Comparison of ENCODE assay signal across 17 mouse cellular contexts in genomic region chr7:139706411-139707120, GRCm38 (mm10). TPM values are rescaled to one million over a fixed set of nuclear protein-coding genes. Genes with fewer than 3 reads are reported as not detected.
DNase-seq lines count a peak whose midpoint lies in the region; ATAC-seq and TF ChIP-seq lines count a peak whose summit lies in the region.
"Had no signal": no experiment of that assay in that cellular context is flagged by ENCODE, and none has a peak within 500 bp of the region (broad histone marks: within the 10 kb centered on the region; RNA-seq: fewer than 3 reads in every experiment).

No protein-coding gene starts in this region.

- DNase-seq in frontal cortex, postnatal 25 days (ENCODE audit: low spot score in 2 of 2): no peak
- peak; percentile 48 for DNase-seq in layer of hippocampus, adult 9-11 months
- peak; percentile 16 for DNase-seq in limb, embryonic 14.5 days (ENCODE audit: low spot score)
- DNase-seq in ovary, postnatal 14 days (ENCODE audit: low spot score): no peak
- DNase-seq in thymus, postnatal 14 days: no peak
- DNase-seq in kidney, adult 9 months: no peak
- DNase-seq: cerebellum, adult 9-10 months; lung, postnatal 4 days had no signal

- WGBS in embryonic facial prominence, embryonic 15.5 days: 44% methylated on average over 13 of the region's 13 CpGs
- WGBS in limb, embryonic 14.5 days: 41% methylated on average over 13 of the region's 13 CpGs

- H3K4me2 ChIP-seq in embryonic facial prominence, embryonic 15.5 days (replicated peaks): no peak overlapping the region
- no peak overlapping the region for H3K4me2 ChIP-seq in limb, embryonic 14.5 days (replicated peaks; ENCODE audit: low read depth, low read length, severe bottlenecking)
- H3K4me2 ChIP-seq: embryonic facial prominence, embryonic 12.5 days; forebrain, embryonic 12.5 days; liver, embryonic 15.5 days; midbrain, embryonic 15.5 days had no signal

- peak overlapping the region; percentile 11; the same call in 1 of the 2 replicates for H3K27ac ChIP-seq in embryonic facial prominence, embryonic 15.5 days (replicated peaks)
- no peak overlapping the region for H3K27ac ChIP-seq in limb, embryonic 14.5 days (replicated peaks; ENCODE audit: low read depth, low read length)
- H3K27ac ChIP-seq: embryonic facial prominence, embryonic 12.5 days; forebrain, embryonic 12.5 days; liver, embryonic 15.5 days; midbrain, embryonic 15.5 days had no signal

- no peak overlapping the region for H3K4me3 ChIP-seq in embryonic facial prominence, embryonic 15.5 days (replicated peaks)
- no peak overlapping the region for H3K4me3 ChIP-seq in limb, embryonic 14.5 days (replicated peaks; ENCODE audit: low read length)
- H3K4me3 ChIP-seq: embryonic facial prominence, embryonic 12.5 days; forebrain, embryonic 12.5 days; liver, embryonic 15.5 days; midbrain, embryonic 15.5 days had no signal

- TF ChIP-seq POLR2A in limb, embryonic 14.5 days (IDR thresholded peaks at IDR 0.05; ENCODE audit: borderline replicate concordance, extremely low read depth, insufficient read depth, insufficient read length): no peak

- peak; percentile 45 for ATAC-seq in frontal cortex, adult (ENCODE audit: low TSS enrichment)
- 0 out of 2 replicates have a peak, but pooled peaks have one; percentile 39 for ATAC-seq in embryonic facial prominence, embryonic 15.5 days (ENCODE audit: insufficient number of reproducible peaks, low FRiP score, low TSS enrichment, low read depth)
- ATAC-seq in limb, embryonic 14.5 days (ENCODE audit: low FRiP score, low read depth): no peak
- ATAC-seq: activated CD4-positive, CD25-positive, alpha-beta regulatory T cell, adult 4 months; intestine, postnatal 0 days; midbrain, embryonic 15.5 days had no signal

- H3K9me3 ChIP-seq in embryonic facial prominence, embryonic 15.5 days (replicated peaks): no peaks in the 10 kb centered on the region
- no peaks in the 10 kb centered on the region for H3K9me3 ChIP-seq in limb, embryonic 14.5 days (ENCODE audit: control insufficient read depth, low read length)
- H3K9me3 ChIP-seq: embryonic facial prominence, embryonic 12.5 days; forebrain, embryonic 12.5 days; liver, embryonic 15.5 days; midbrain, embryonic 15.5 days had no signal

- H3K36me3 ChIP-seq in embryonic facial prominence, embryonic 15.5 days: no peaks in the 10 kb centered on the region
- no peaks in the 10 kb centered on the region for H3K36me3 ChIP-seq in limb, embryonic 14.5 days (ENCODE audit: control insufficient read depth, insufficient read depth, low read length)
- H3K36me3 ChIP-seq: embryonic facial prominence, embryonic 12.5 days; forebrain, embryonic 12.5 days; liver, embryonic 15.5 days; midbrain, embryonic 15.5 days had no signal

- no peak overlapping the region for H3K9ac ChIP-seq in embryonic facial prominence, embryonic 15.5 days
- H3K9ac ChIP-seq in limb, embryonic 14.5 days (ENCODE audit: low read depth, low read length, severe bottlenecking): no peak overlapping the region
- H3K9ac ChIP-seq: embryonic facial prominence, embryonic 12.5 days; forebrain, embryonic 12.5 days; liver, embryonic 15.5 days; midbrain, embryonic 15.5 days had no signal

- peaks cover 3% of the 10 kb centered on the region; the same call in 1 of the 2 replicates for H3K27me3 ChIP-seq in embryonic facial prominence, embryonic 15.5 days
- no peaks in the 10 kb centered on the region for H3K27me3 ChIP-seq in limb, embryonic 14.5 days (ENCODE audit: control insufficient read depth, insufficient read depth, low read length)
- H3K27me3 ChIP-seq: embryonic facial prominence, embryonic 12.5 days; midbrain, embryonic 15.5 days had no signal

- H3K4me1 ChIP-seq in embryonic facial prominence, embryonic 15.5 days: no peaks in the 10 kb centered on the region
- no peaks in the 10 kb centered on the region for H3K4me1 ChIP-seq in limb, embryonic 14.5 days (ENCODE audit: control insufficient read depth, insufficient read depth, low read length)
- H3K4me1 ChIP-seq: embryonic facial prominence, embryonic 12.5 days; forebrain, embryonic 12.5 days had no signal

RNA-seq across cellular contexts. Expression of gene Cfap46, which starts 22.9 kb away (rescaled TPM):
- 2.7 and 3.7 TPM in 2 replicates for polyA plus RNA-seq in embryonic facial prominence, embryonic 15.5 days (2015; fragmentation: Nextera tagmentation; extraction: Ambion mirVana)
- 0.31 and 0.44 TPM in 2 replicates for polyA plus RNA-seq in limb, embryonic 14.5 days (2012; rRNA removed)
- 0.17 and 0.19 TPM in 2 replicates for polyA plus RNA-seq in limb, embryonic 14.5 days (2014; fragmentation: Nextera tagmentation; extraction: Ambion mirVana)
- polyA plus RNA-seq: activated CD4-positive, CD25-positive, alpha-beta regulatory T cell, adult 4 months; intestine, postnatal 0 days; large intestine, adult 2 months; liver, embryonic 15.5 days had no signal

Comparison
In these comparisons a context has a peak if more than half of its experiments do, and no peak if none do; other contexts are left out.
1. DNase-seq: peak in layer of hippocampus, adult 9-11 months (single experiment) and limb, embryonic 14.5 days (single experiment); none in frontal cortex, postnatal 25 days (0 of 2), ovary, postnatal 14 days (single experiment), thymus, postnatal 14 days (single experiment) and kidney, adult 9 months (single experiment).